Mouse (Mus musculus): Measurements from ENCODE around the gene Casq2.

- TF ChIP-seq GATA1 (IDR thresholded peaks at IDR 0.05; ENCODE audit: low read length) (no peak), TAL1 (IDR thresholded peaks at IDR 0.05; ENCODE audit: low read length) (no peak)
Observed at GRCm38 (mm10) chr3:102182601-102183000, 96.4 kb downstream of the Casq2 start.
